Mouse (Mus musculus): ENCODE data around the gene Olfr322.

GRCm38 (mm10) chr11:58641638-58642358 lies 16.8 kb upstream of the Olfr322 start:
- TF ChIP-seq CTCF (IDR thresholded peaks at IDR 0.05; ENCODE audit: extremely low read depth, insufficient read length, insufficient replicate concordance, low read depth, low read length) (no peak), POLR2A (IDR thresholded peaks at IDR 0.05; ENCODE audit: low read depth, low read length) (no peak)
